Mouse (Mus musculus) ES-E14 (cell line): ENCODE measurements around the gene Tom1l2. TPM values are rescaled to one million over a fixed set of nuclear protein-coding genes. Genes with fewer than 3 reads are reported as not detected.

ENCODE experiments used
- DNase-seq: peaks from one replicate; pipeline ENCODE4 v3.0.0-alpha.2; 2013; ENCODE audit warnings: low read depth, low spot score
- H3K27ac ChIP-seq: 2 replicates; pipeline ENCODE4 v1.5.1; 2012; ENCODE audit warnings: low read depth, mild to moderate bottlenecking, low read length, moderate library complexity, mixed read lengths; ENCODE audit not compliant: poor library complexity, insufficient read depth, severe bottlenecking
- H3K36me3 ChIP-seq: 2 replicates; pipeline ENCODE4 v1.6.1; 2012; ENCODE audit warnings: mild to moderate bottlenecking, low read length, moderate library complexity, mixed read lengths; ENCODE audit not compliant: control insufficient read depth, poor library complexity, insufficient read depth, severe bottlenecking
- H3K4me1 ChIP-seq, 2 experiments: fragments of 150-350 bp in 1 of 2; sonication (generic) in 1 of 2; 2 replicates each; pipeline ENCODE4 v1.6.1; 2012; ENCODE audit warnings: low read length in 2 of 2, mild to moderate bottlenecking in 1 of 2, mixed read lengths in 1 of 2; ENCODE audit not compliant: control insufficient read depth in 2 of 2, insufficient read depth in 2 of 2, poor library complexity in 1 of 2
- H3K4me3 ChIP-seq, 2 experiments: fragments of 150-350 bp in 1 of 2; sonication (generic) in 1 of 2; 2 replicates each; pipeline ENCODE4 v1.5.1; 2012; ENCODE audit warnings: low read length in 2 of 2, low read depth in 1 of 2, mild to moderate bottlenecking in 1 of 2, mixed read lengths in 1 of 2; ENCODE audit not compliant: insufficient read depth in 1 of 2, poor library complexity in 1 of 2, severe bottlenecking in 1 of 2
- H3K9ac ChIP-seq: 2 replicates; pipeline ENCODE4 v1.6.1; 2012; ENCODE audit warnings: low read depth, mild to moderate bottlenecking, low read length, mixed read lengths; ENCODE audit not compliant: poor library complexity, insufficient read depth, severe bottlenecking
- H3K9me3 ChIP-seq: fragments of 150-350 bp; sonication (generic); 2 replicates; pipeline ENCODE4 v1.6.1; 2012; ENCODE audit warnings: low read depth, mild to moderate bottlenecking, low read length; ENCODE audit not compliant: control insufficient read depth, insufficient read depth
- CHD2 ChIP-seq: IDR thresholded peaks from 2 replicates; pipeline ENCODE4 v1.6.1; 2014; ENCODE audit warnings: mild to moderate bottlenecking, low read depth, low read length, inconsistent platforms
- HCFC1 ChIP-seq: IDR thresholded peaks from 2 replicates; pipeline ENCODE4 v1.6.1; 2012; ENCODE audit warnings: low read length, inconsistent platforms, borderline replicate concordance; ENCODE audit not compliant: insufficient read depth
- MAFK ChIP-seq: IDR thresholded peaks from 2 replicates; pipeline ENCODE4 v1.6.1; 2014; ENCODE audit warnings: mild to moderate bottlenecking, low read depth, low read length, inconsistent platforms; ENCODE audit not compliant: insufficient read depth
- ZC3H11A ChIP-seq: IDR thresholded peaks from 2 replicates; pipeline ENCODE4 v1.6.1; 2012; ENCODE audit warnings: low read depth, mild to moderate bottlenecking, inconsistent platforms, low read length, borderline replicate concordance
- ZNF384 ChIP-seq: IDR thresholded peaks from 2 replicates; pipeline ENCODE4 v1.6.1; 2012; ENCODE audit warnings: low read depth, low read length, inconsistent platforms
- in situ Hi-C, 2 experiments: fragments of 600-800 bp; cut with MboI; formaldehyde crosslinking; loops; one replicate each; pipeline ENCODE4 v1.15.1; 2025; ENCODE audit warnings: low sequenced_read_pairs in 2 of 2, inconsistent platforms in 1 of 2; ENCODE audit not compliant: unreplicated experiment in 2 of 2
- total RNA-seq: library from RNA; depleted of rRNA; stranded (reverse); fragments of 300-350 nt; gene quantifications from 2 replicates; pipeline ENCODE4 v1.2.3, GENCODE M21; 2012

Gene Tom1l2
- total RNA-seq, 1 experiment, result 10.4 TPM

DNA sequence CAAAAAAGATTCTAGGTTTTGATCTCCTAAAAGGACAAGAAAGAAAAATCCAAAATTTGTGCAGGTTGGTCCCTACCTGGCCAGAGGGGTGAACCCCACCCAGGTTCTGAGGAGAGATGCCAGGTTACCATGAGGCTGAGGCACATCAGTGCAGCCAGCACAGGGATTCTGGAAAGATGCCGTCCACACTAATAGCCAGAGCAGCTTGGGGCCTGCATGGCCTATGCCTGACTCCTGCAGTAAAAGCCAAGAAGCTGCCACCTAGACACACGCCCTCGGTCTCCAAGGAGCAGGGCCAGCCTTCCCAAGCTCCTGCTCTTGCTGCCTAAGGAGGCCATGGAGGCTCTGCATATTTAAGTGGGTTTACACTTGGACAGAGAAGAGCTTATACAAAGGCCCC is 121.4 kb downstream of the Tom1l2 start:
- H3K9ac ChIP-seq, result no peak overlapping the region
- H3K27ac ChIP-seq, result no peak overlapping the region
- in situ Hi-C loops, result no loop called here

DNA sequence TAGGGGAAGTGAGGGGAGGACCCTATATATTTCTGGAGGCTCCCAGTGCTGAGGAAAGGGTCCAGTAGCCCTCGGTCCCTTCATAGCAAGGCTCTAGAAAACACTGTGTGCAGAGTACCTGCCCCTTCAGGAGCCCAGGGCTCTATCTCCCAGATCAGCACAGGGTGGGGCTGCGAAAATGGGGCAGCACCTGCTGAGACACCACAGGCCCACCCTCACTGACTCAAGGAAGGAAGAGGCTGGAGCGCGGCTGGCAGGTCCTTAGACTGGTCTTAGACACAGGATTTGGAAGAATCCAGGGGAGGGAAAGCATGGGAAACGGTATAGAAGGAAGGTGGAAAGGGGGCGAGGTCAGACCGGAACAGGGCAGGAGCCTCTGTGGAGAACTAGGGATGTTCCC is 122.2 kb downstream of the Tom1l2 start:
- Histone ChIP-seq H3K4me3 (no peak overlapping the region), H3K27ac (no peak overlapping the region), H3K4me1 (peaks cover 2 to 16% of the 10 kb centered on the region in 2 experiments; a peak in 3 of 4 replicates)

More for the DNA sequence above, 121.4 kb downstream of the Tom1l2 start:
- no peak for DNase-seq
- Histone ChIP-seq H3K4me1 (peaks cover 2 to 16% of the 10 kb centered on the region in 2 experiments; a peak in 3 of 4 replicates), H3K36me3 (no peaks in the 10 kb centered on the region), H3K4me3 (no peak overlapping the region), H3K9me3 (no peaks in the 10 kb centered on the region)
- TF ChIP-seq HCFC1, result no peak
- no peak for TF ChIP-seq ZC3H11A
- no peak for TF ChIP-seq ZNF384
- TF ChIP-seq MAFK, result no peak
- TF ChIP-seq CHD2, result no peak

DNA sequence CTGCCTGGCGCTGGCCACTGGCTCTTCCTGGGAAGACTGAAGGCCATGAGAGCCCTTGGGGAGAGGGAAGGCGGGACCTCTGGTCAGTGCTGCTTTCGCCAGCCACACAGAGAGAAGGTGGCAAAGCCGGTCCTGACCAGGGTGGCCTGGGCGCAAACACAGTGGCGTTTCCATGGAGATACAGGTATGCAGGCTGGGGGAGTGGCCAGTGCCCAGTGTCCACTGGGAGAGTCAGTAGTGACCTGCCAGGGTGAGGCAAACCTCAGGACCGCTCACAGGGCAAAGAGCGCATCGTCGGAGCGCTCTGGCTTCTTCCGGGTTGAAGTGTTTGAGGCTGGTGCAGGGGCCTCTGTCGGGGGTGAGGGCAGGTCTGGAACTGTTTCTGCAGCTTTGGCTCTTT is 122.9 kb downstream of the Tom1l2 start:
- H3K4me3 ChIP-seq, result no peak overlapping the region
- H3K4me1 ChIP-seq, result peaks cover 2 to 16% of the 10 kb centered on the region in 2 experiments; a peak in 3 of 4 replicates
- DNase-seq, result no peak
- in situ Hi-C loops, result no loop called here
- no peak overlapping the region for H3K9ac ChIP-seq
- no peak overlapping the region for H3K27ac ChIP-seq
- no peaks in the 10 kb centered on the region for H3K9me3 ChIP-seq
- TF ChIP-seq CHD2, result no peak
- no peaks in the 10 kb centered on the region for H3K36me3 ChIP-seq

More for the DNA sequence above, 122.2 kb downstream of the Tom1l2 start:
- in situ Hi-C loops, result no loop called here
- Histone ChIP-seq H3K36me3 (no peaks in the 10 kb centered on the region), H3K9me3 (no peaks in the 10 kb centered on the region), H3K9ac (no peak overlapping the region)
- no peak for DNase-seq
- TF ChIP-seq HCFC1 (no peak), ZNF384 (no peak), MAFK (no peak), CHD2 (no peak), ZC3H11A (no peak)

DNA sequence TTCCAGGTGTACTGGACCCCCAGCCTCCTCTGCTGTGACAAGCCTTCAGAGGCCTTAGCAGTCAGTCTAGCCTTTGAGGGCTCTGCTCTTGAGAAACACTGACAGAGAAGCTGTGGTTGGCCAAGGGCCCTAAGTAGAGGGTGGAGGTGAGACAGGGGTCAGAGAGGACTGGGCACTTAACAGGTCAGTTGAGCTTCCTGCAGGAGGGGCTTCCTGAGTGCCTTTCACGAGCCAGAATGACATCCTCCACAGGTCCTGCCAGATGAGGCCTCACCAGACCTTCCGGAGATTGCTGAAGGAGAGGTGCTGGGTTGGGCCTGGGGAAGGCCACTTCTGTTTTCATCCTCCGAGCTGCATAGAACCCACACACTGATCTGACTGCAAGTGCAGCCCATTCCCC is 124.2 kb downstream of the Tom1l2 start:
- in situ Hi-C loops, result no loop called here
- H3K27ac ChIP-seq, result no peak overlapping the region

DNA sequence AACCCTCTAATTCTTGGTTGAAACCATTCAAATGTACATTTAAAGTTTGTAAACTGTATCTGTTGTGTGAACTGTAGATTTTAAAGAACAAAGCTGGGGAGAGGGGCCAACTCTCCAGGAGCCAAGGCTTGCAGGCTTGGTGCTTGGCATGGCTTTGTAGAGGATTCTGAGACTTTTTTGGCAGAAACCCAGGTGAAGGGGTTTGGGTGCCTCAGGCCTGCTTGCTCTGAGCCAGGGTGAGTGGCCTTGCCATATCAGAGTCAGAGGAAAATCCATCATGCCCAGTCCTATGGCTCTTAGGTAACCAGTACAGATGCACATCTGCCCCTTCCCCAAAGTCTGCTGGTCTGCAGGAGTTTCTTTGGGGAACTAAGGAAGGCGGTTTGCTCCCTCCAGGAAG is 126.8 kb downstream of the Tom1l2 start:
- in situ Hi-C loops, result no loop called here
- no peak overlapping the region for H3K9ac ChIP-seq
- TF ChIP-seq CHD2 (no peak), ZC3H11A (no peak)
- H3K4me3 ChIP-seq, result no peak overlapping the region
- no peak for DNase-seq
- peaks cover 4 to 12% of the 10 kb centered on the region in 2 experiments; a peak in 3 of 4 replicates for H3K4me1 ChIP-seq
- no peak overlapping the region for H3K27ac ChIP-seq
- no peaks in the 10 kb centered on the region for H3K9me3 ChIP-seq
- no peaks in the 10 kb centered on the region for H3K36me3 ChIP-seq

More for the DNA sequence above, 124.2 kb downstream of the Tom1l2 start:
- DNase-seq, result no peak
- Histone ChIP-seq H3K9me3 (no peaks in the 10 kb centered on the region), H3K36me3 (no peaks in the 10 kb centered on the region), H3K4me1 (peaks cover 3 to 18% of the 10 kb centered on the region in 2 experiments; a peak in 3 of 4 replicates), H3K9ac (no peak overlapping the region), H3K4me3 (no peak overlapping the region)
- no peak for TF ChIP-seq CHD2
- no peak for TF ChIP-seq ZC3H11A
- TF ChIP-seq MAFK, result no peak
- TF ChIP-seq HCFC1, result no peak
- TF ChIP-seq ZNF384, result no peak
